Mouse (Mus musculus): ENCODE measurements around the gene Olfr643.
"Not testable (repeated sequence)": the region's sequence is repeated elsewhere in the genome, so short reads cannot be mapped to it uniquely, and the experiment has no call there.

Olfr643 gene

GRCm38 (mm10) chr7:104017203-104017602, 120.0 kb downstream of the Olfr643 start, which contains the start of gene Olfr639:
Olfr639 (minus strand) TSS chr7:104017303.
- no peak for DNase-seq

GRCm38 (mm10) chr7:103999124-103999523, 138.1 kb downstream of the Olfr643 start:
- no peak for DNase-seq

DNA sequence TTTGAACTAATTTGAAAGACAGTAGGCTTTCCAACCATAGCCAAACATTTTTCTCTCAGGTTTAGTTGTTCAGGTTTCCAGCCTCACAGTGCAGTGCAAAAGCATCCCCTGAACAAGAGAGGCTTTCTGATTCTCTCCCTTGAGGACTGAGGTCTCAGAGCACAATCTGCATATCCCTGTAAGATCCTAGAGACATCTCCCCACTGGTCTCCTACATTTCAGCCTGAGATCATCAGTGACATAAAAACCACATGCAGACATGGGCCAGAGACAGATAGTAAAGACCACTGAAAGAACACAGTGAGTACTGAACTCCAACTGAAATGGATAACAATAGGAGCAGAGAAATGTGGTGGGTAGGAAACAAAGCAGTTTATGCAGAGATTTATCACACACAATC, 138.8 kb downstream of the Olfr643 start, which contains the start of gene Olfr638:
Gene Olfr638 (plus strand): TSS at position 301 of the 400 bp plus-strand sequence.
- DNase-seq: no peak

DNA sequence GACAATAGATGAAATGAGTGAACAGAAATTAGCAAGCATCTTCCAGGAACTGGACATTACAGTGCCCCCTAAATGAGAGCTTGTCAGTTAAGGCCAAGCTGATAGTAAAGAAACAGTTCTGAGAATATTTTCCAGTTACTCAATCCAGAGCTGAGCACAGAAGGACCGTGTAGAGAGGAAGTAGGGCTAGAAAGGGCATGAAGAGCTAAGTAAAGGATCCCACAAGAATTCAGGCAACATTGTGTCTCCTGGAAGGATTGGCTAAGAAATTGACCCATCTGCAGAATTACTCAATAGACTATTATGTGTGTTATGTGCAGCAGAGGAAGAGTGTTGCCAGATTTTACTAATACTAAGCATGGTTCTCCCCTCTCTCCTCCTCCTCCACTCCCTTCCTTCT, 165.4 kb downstream of the Olfr643 start:
- no peak for DNase-seq

- no peak for DNase-seq
Observed at GRCm38 (mm10) chr7:103970852-103971251, 166.4 kb downstream of the Olfr643 start, which contains the start of gene Olfr635. Olfr635 (plus strand) TSS chr7:103971152.

DNA sequence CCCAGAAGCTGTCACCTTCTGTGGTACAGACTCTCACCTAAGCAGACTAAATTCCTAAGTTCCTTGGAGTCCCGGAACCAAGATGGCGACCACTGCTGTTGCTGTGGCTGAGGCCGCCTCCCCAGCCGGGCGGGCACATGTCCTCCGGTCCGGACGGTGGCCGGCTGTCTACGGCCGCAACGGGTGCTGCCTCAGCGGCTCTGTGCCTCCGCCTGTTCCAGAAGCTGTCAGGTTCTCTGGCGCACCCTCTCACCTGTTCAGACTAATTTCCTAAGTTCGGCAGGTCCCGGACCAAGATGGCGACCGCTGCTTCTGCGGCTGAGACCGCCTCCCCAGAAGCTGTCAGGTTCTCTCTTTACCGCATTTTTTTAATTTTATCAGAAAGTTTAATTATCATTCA, 170.3 kb downstream of the Olfr643 start:
- DNase-seq: not testable (repeated sequence)
